ENCODE assay signal across 8 mouse cellular contexts in the genomic region with DNA sequence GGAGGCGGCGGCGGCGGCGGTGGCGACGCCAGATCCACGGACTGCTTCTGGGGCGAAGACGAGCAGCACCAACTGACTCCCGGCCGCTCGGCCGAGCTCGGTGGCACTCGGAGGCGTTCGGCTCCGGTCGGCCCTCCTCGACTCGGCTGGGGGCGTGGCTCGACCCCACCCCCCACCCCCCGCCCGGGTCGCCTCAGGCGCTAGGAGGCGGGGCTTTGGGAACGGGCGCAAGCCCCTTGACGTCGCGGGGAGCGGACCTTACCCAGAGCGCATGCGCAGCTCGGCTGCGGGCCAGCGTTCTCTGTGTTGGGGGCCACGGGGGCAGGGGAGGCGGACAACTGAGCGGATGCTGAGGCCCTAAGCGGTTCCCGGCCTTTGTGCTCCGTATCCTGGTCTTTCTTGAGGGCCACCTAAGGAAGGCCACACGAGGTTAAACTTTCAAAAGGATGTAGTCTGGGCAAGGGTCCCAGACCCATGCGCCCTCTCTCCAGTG. TPM values are rescaled to one million over a fixed set of nuclear protein-coding genes. Genes with fewer than 3 reads are reported as not detected.
DNase-seq lines count a peak whose midpoint lies in the region; ATAC-seq lines count a peak whose summit lies in the region.

A gene (minus strand): TSS at position 109 of the 493 bp plus-strand sequence.

- H3K9me3 ChIP-seq in hindbrain, embryonic 12.5 days (replicated peaks) = no peaks in the 10 kb centered on the region

- H3K9ac ChIP-seq in hindbrain, embryonic 12.5 days = peak within 1 kb of the TSS; percentile 96

- H3K27me3 ChIP-seq in hindbrain, embryonic 12.5 days = no peaks in the 10 kb centered on the region

- peaks cover 13% of the 10 kb centered on the region for H3K4me1 ChIP-seq in hindbrain, embryonic 12.5 days

- H3K36me3 ChIP-seq in hindbrain, embryonic 12.5 days = no peaks in the 10 kb centered on the region

- peak; percentile 98 for ATAC-seq in hindbrain, embryonic 12.5 days (ENCODE audit: low FRiP score)

- peak within 1 kb of the TSS; percentile 99 for H3K27ac ChIP-seq in hindbrain, embryonic 12.5 days

- DNase-seq in T-cell, adult 2 months (ENCODE audit: low spot score) = peak; percentile 77
- peak; percentile 96 to 97 for DNase-seq in cerebellum, postnatal 14 days
- DNase-seq in frontal cortex, postnatal 14 days (ENCODE audit: low spot score in 2 of 2) = peak; percentile 86
- peak; percentile 82 to 83 for DNase-seq in layer of hippocampus, postnatal 25 days (ENCODE audit: extremely low spot score in 1 of 2, low spot score in 1 of 2)
- DNase-seq in lung, postnatal 14 days = peak; percentile 95
- peak; percentile 91 for DNase-seq in retina, adult 2 months (ENCODE audit: low read depth, low spot score)
- DNase-seq in thymus, postnatal 36 days = peak; percentile 90 to 94

- WGBS in hindbrain, embryonic 12.5 days = 1% methylated on average over 36 of the region's 48 CpGs

- peak within 1 kb of the TSS; percentile 87 for H3K4me2 ChIP-seq in hindbrain, embryonic 12.5 days (replicated peaks)

- H3K4me3 ChIP-seq in hindbrain, embryonic 12.5 days = peak within 1 kb of the TSS; percentile 89

RNA-seq across cellular contexts. Expression of the gene that starts here (rescaled TPM):
- 16.0 and 18.0 TPM in 2 replicates for polyA plus RNA-seq in hindbrain, embryonic 12.5 days (2016; fragmentation: Nextera tagmentation; extraction: Ambion mirVana)
- total RNA-seq in layer of hippocampus, postnatal 25 days (2021) = 100 to 1,000 TPM in 1 of 2 experiments, 10 to 100 TPM in 1; 93.9 to 107 TPM

Comparison
In these comparisons a context has a peak if more than half of its experiments do, and no peak if none do; other contexts are left out.
1. Peak in every context shown above with its lines: DNase-seq, ATAC-seq, H3K4me3 ChIP-seq and H3K27ac ChIP-seq.